Mouse (Mus musculus): ENCODE measurements around the gene Inpp5a. TPM values are rescaled to one million over a fixed set of nuclear protein-coding genes. Genes with fewer than 3 reads are reported as not detected.

The Inpp5a gene
- total RNA-seq, 1 experiment, result 11.5 TPM

DNA sequence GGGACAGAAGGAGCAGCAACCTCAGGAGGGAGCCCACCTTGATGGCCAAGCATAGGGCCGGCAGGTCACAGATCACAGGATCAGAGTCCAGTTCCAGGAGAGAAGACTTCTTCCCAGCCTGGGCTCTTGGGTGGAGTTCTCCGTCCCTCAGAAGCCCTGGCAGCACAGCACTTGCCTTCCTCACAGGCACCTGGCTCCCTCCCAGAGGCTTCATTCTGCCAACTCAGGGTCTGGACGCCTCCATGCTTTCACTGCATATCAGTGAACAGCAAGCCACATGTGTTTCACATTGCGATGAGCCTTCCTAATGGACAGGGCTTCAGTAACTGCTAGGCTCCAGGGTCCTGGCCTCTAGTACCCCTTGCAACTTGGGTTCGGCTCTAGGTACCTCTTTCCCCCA, 147.4 kb downstream of the Inpp5a start:
- H3K9me3 ChIP-seq (ENCODE audit: control insufficient read depth, insufficient read depth, low read depth, low read length), result no peaks in the 10 kb centered on the region
- in situ Hi-C loops (cut with MboI; ENCODE audit: low sequenced_read_pairs in 2 of 2, unreplicated experiment in 2 of 2), result no loop called here
- DNase-seq (ENCODE audit: low read depth, low spot score), result no peak

DNA sequence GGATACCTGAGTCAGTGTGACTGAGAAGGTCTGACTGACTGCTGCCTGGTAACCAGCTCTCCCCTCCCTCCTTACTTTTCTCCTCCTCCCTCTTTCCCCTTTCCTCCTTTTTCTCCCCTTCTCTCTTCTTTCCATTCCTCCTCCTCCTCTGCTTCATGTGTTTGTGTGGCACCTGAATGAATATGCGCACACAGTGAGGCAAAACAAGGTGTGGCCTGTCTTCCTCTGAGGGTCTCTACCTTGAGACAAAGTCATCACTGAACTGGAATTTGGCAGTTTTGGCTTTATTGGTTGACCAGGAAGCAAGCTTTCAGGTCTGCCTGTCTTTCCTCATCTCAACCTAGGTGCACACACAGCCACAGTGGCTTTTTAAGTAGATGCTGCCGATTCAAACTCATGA, 147.9 kb downstream of the Inpp5a start:
- Histone ChIP-seq H3K27ac (ENCODE audit: insufficient read depth, low read depth, low read length, poor library complexity, severe bottlenecking) (no peak overlapping the region), H3K4me1 (ENCODE audit: control insufficient read depth in 2 of 2, insufficient read depth in 2 of 2, low read length in 2 of 2, poor library complexity in 1 of 2) (peaks cover 0 to 10% of the 10 kb centered on the region in 2 experiments; a peak in 1 of 4 replicates), H3K9me3 (ENCODE audit: control insufficient read depth, insufficient read depth, low read depth, low read length) (no peaks in the 10 kb centered on the region), H3K9ac (ENCODE audit: insufficient read depth, low read depth, low read length, poor library complexity, severe bottlenecking) (no peak overlapping the region), H3K36me3 (ENCODE audit: control insufficient read depth, insufficient read depth, low read length, poor library complexity, severe bottlenecking) (no peaks in the 10 kb centered on the region; the same call in 1 of the 2 replicates), H3K4me3 (ENCODE audit: insufficient read depth in 1 of 2, low read depth in 1 of 2, low read length in 2 of 2, poor library complexity in 1 of 2, severe bottlenecking in 1 of 2) (no peak overlapping the region)
- TF ChIP-seq HCFC1 (IDR thresholded peaks at IDR 0.05; ENCODE audit: borderline replicate concordance, insufficient read depth, low read length) (no peak), ZNF384 (IDR thresholded peaks at IDR 0.05; ENCODE audit: low read depth, low read length) (no peak), MAFK (IDR thresholded peaks at IDR 0.05; ENCODE audit: insufficient read depth, low read depth, low read length) (no peak), CHD2 (IDR thresholded peaks at IDR 0.05; ENCODE audit: low read depth, low read length) (no peak), ZC3H11A (IDR thresholded peaks at IDR 0.05; ENCODE audit: borderline replicate concordance, low read depth, low read length) (no peak)
- no peak for DNase-seq (ENCODE audit: low read depth, low spot score)
- in situ Hi-C loops (cut with MboI; ENCODE audit: low sequenced_read_pairs in 2 of 2, unreplicated experiment in 2 of 2), result no loop called here

More for the DNA sequence above, 147.4 kb downstream of the Inpp5a start:
- TF ChIP-seq HCFC1 (IDR thresholded peaks at IDR 0.05; ENCODE audit: borderline replicate concordance, insufficient read depth, low read length) (no peak), CHD2 (IDR thresholded peaks at IDR 0.05; ENCODE audit: low read depth, low read length) (no peak), ZC3H11A (IDR thresholded peaks at IDR 0.05; ENCODE audit: borderline replicate concordance, low read depth, low read length) (no peak), ZNF384 (IDR thresholded peaks at IDR 0.05; ENCODE audit: low read depth, low read length) (no peak)
- no peak overlapping the region for H3K9ac ChIP-seq (ENCODE audit: insufficient read depth, low read depth, low read length, poor library complexity, severe bottlenecking)
- H3K36me3 ChIP-seq (ENCODE audit: control insufficient read depth, insufficient read depth, low read length, poor library complexity, severe bottlenecking), result no peaks in the 10 kb centered on the region; the same call in 1 of the 2 replicates
- H3K4me1 ChIP-seq (ENCODE audit: control insufficient read depth in 2 of 2, insufficient read depth in 2 of 2, low read length in 2 of 2, poor library complexity in 1 of 2), result peaks cover 0 to 10% of the 10 kb centered on the region in 2 experiments; a peak in 1 of 4 replicates
- no peak overlapping the region for H3K4me3 ChIP-seq (ENCODE audit: insufficient read depth in 1 of 2, low read depth in 1 of 2, low read length in 2 of 2, poor library complexity in 1 of 2, severe bottlenecking in 1 of 2)
- H3K27ac ChIP-seq (ENCODE audit: insufficient read depth, low read depth, low read length, poor library complexity, severe bottlenecking), result no peak overlapping the region

DNA sequence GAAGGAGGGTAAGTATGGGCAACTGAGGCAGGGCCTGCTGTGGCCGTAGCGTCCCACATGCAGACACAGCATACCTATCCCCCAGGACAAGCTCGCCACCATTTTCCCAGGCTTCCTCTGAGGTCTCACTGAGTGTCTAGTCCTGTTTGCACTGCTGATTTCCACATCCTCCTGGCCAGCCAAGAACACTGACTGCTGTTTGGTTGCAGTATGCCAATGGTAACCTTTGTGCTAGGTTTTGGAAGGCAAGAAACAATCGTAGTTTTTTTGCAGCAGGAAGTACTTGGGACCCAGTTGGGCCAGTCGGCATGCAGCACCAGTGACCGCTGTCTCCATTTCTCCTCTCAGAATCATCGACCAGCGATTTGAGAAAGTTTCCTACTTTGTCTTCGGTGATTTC, 148.9 kb downstream of the Inpp5a start:
- no peak overlapping the region for H3K4me3 ChIP-seq (ENCODE audit: insufficient read depth in 1 of 2, low read depth in 1 of 2, low read length in 2 of 2, poor library complexity in 1 of 2, severe bottlenecking in 1 of 2)
- in situ Hi-C loops (cut with MboI; ENCODE audit: low sequenced_read_pairs in 2 of 2, unreplicated experiment in 2 of 2), result no loop called here
- no peak overlapping the region for H3K9ac ChIP-seq (ENCODE audit: insufficient read depth, low read depth, low read length, poor library complexity, severe bottlenecking)
- peaks cover 0 to 10% of the 10 kb centered on the region in 2 experiments; a peak in 1 of 4 replicates for H3K4me1 ChIP-seq (ENCODE audit: control insufficient read depth in 2 of 2, insufficient read depth in 2 of 2, low read length in 2 of 2, poor library complexity in 1 of 2)
- TF ChIP-seq CHD2 (IDR thresholded peaks at IDR 0.05; ENCODE audit: low read depth, low read length) (no peak), ZC3H11A (IDR thresholded peaks at IDR 0.05; ENCODE audit: borderline replicate concordance, low read depth, low read length) (no peak), HCFC1 (IDR thresholded peaks at IDR 0.05; ENCODE audit: borderline replicate concordance, insufficient read depth, low read length) (no peak), MAFK (IDR thresholded peaks at IDR 0.05; ENCODE audit: insufficient read depth, low read depth, low read length) (no peak), ZNF384 (IDR thresholded peaks at IDR 0.05; ENCODE audit: low read depth, low read length) (no peak)
- H3K9me3 ChIP-seq (ENCODE audit: control insufficient read depth, insufficient read depth, low read depth, low read length), result no peaks in the 10 kb centered on the region
- DNase-seq (ENCODE audit: low read depth, low spot score), result no peak
- H3K27ac ChIP-seq (ENCODE audit: insufficient read depth, low read depth, low read length, poor library complexity, severe bottlenecking), result no peak overlapping the region
- no peaks in the 10 kb centered on the region; the same call in 1 of the 2 replicates for H3K36me3 ChIP-seq (ENCODE audit: control insufficient read depth, insufficient read depth, low read length, poor library complexity, severe bottlenecking)

DNA sequence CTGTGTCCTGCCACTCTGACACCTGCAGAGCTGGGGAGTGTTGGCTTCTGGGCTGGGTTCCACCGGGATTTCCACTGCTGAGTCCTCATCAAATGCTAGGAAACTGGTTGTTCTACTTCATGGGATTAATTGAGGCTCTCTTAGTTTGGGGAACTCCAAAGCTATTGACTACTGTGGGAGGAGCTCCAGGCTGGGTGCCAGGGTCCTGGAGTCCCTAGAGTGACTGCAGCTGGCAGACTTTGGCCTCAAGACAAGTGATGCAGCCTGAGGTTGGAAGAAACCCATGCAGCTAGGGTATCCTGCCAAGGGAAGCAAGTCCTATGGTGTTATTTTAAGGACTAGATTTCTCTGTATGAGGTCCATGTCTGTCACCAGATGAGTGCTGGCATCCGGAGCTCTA, 149.6 kb downstream of the Inpp5a start:
- Histone ChIP-seq H3K4me1 (ENCODE audit: control insufficient read depth in 2 of 2, insufficient read depth in 2 of 2, low read length in 2 of 2, poor library complexity in 1 of 2) (peaks cover 0 to 10% of the 10 kb centered on the region in 2 experiments; a peak in 1 of 4 replicates), H3K27ac (ENCODE audit: insufficient read depth, low read depth, low read length, poor library complexity, severe bottlenecking) (no peak overlapping the region), H3K9ac (ENCODE audit: insufficient read depth, low read depth, low read length, poor library complexity, severe bottlenecking) (no peak overlapping the region), H3K4me3 (ENCODE audit: insufficient read depth in 1 of 2, low read depth in 1 of 2, low read length in 2 of 2, poor library complexity in 1 of 2, severe bottlenecking in 1 of 2) (no peak overlapping the region), H3K36me3 (ENCODE audit: control insufficient read depth, insufficient read depth, low read length, poor library complexity, severe bottlenecking) (no peaks in the 10 kb centered on the region; the same call in 1 of the 2 replicates), H3K9me3 (ENCODE audit: control insufficient read depth, insufficient read depth, low read depth, low read length) (no peaks in the 10 kb centered on the region)
- no peak for TF ChIP-seq ZC3H11A (IDR thresholded peaks at IDR 0.05; ENCODE audit: borderline replicate concordance, low read depth, low read length)
- no peak for TF ChIP-seq ZNF384 (IDR thresholded peaks at IDR 0.05; ENCODE audit: low read depth, low read length)
- TF ChIP-seq HCFC1 (IDR thresholded peaks at IDR 0.05; ENCODE audit: borderline replicate concordance, insufficient read depth, low read length), result no peak
- TF ChIP-seq MAFK (IDR thresholded peaks at IDR 0.05; ENCODE audit: insufficient read depth, low read depth, low read length), result no peak
- TF ChIP-seq CHD2 (IDR thresholded peaks at IDR 0.05; ENCODE audit: low read depth, low read length), result no peak
- DNase-seq (ENCODE audit: low read depth, low spot score), result no peak
- in situ Hi-C loops (cut with MboI; ENCODE audit: low sequenced_read_pairs in 2 of 2, unreplicated experiment in 2 of 2), result no loop called here

All from ES-E14 (cell line).